Mouse (Mus musculus) megakaryocyte, embryonic 14.5 days (primary cell): ENCODE measurements around the gene Ptpa. TPM values are rescaled to one million over a fixed set of nuclear protein-coding genes. Genes with fewer than 3 reads are reported as not detected.
A peak's percentile ranks its signal among the peaks of the same experiment; 100 is the strongest.

Experiments used
- H3K27me3 ChIP-seq: replicated peaks from 2 replicates; pipeline ENCODE3; 2012; ENCODE audit warnings: inconsistent platforms
- H3K36me3 ChIP-seq: replicated peaks from 2 replicates; pipeline ENCODE3; 2012; ENCODE audit warnings: low read length, inconsistent platforms, mixed read lengths
- H3K4me1 ChIP-seq: 2 replicates; pipeline ENCODE4 v1.6.1; 2012; ENCODE audit warnings: inconsistent platforms
- H3K4me3 ChIP-seq: replicated peaks from 2 replicates; pipeline ENCODE3; 2012; ENCODE audit warnings: moderate library complexity, mild to moderate bottlenecking, inconsistent platforms
- H3K9me3 ChIP-seq: 2 replicates; pipeline ENCODE4 v1.6.1; 2012; ENCODE audit warnings: inconsistent platforms
- FLI1 ChIP-seq: IDR thresholded peaks from 2 replicates; pipeline ENCODE4 v1.6.1; 2012; ENCODE audit warnings: low read length, inconsistent platforms, mixed read lengths
- GATA1 ChIP-seq: IDR thresholded peaks from 3 replicates; pipeline ENCODE4 v1.6.1; 2012; ENCODE audit warnings: mixed read lengths, low read length, inconsistent platforms, borderline replicate concordance
- polyA plus RNA-seq: library from polyadenylated mRNA; stranded (reverse); fragments of >175 nt; gene quantifications from 2 replicates; pipeline ENCODE4 v1.2.3, GENCODE M21; 2012; ENCODE audit warnings: low replicate concordance; ENCODE audit not compliant: insufficient read depth

Ptpa gene
- polyA plus RNA-seq, 1 experiment, result 551 TPM

DNA sequence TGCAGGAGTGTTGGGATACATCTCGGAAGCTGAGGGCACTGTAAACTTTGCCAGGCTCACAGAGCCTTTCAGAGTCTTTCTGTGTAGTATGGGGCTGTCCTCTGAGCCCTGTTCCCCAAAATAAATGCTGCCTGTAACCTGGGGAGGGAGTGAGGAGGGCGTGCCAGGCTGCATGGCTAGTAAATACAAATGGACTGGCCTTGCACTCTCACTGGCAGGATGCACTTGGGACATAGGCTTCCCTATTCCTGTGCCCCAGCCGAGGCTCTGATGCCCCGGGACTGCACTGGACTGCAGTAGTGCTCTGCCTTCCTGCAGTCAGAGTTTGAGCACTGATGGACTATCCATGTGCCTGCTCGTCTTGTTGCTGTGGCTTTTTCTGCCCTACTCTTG lies 26.7 kb downstream of the Ptpa start:
- H3K9me3 ChIP-seq, result no peaks in the 10 kb centered on the region
- H3K4me1 ChIP-seq, result peaks cover 51% of the 10 kb centered on the region
- H3K4me3 ChIP-seq, result peak overlapping the region; percentile 83
- no peak for TF ChIP-seq GATA1
- no peak for TF ChIP-seq FLI1
- peaks cover 90% of the 10 kb centered on the region for H3K36me3 ChIP-seq
- H3K27me3 ChIP-seq, result no peaks in the 10 kb centered on the region

- no peak for TF ChIP-seq GATA1
- no peak for TF ChIP-seq FLI1
- peaks cover 90% of the 10 kb centered on the region for H3K36me3 ChIP-seq
These were observed 27.4 kb downstream of the Ptpa start for GRCm38 (mm10) chr2:30443281-30443680.

DNA sequence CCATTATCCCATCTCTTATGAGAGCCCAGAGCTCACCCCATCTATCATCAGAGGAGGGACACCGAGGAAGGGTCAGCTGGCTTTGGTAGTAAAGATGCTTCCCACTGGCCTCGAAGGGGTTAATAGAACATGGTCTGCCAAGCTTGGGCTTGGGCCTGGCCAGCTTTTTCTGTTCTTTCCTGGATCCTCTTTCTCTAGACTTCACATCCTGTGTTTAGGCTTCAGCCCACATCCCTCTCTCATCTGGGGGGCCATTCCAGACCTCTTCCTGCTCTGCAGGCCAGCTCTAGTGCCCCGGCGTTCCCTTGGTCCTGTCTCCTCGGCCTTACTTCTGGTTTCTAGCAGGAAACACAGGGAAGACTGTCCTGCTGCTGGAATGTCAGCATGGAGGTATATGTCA lies 28.2 kb downstream of the Ptpa start:
- peaks cover 89% of the 10 kb centered on the region for H3K36me3 ChIP-seq
- peaks cover 42% of the 10 kb centered on the region for H3K4me1 ChIP-seq
- no peak overlapping the region for H3K4me3 ChIP-seq
- peaks cover under 1% of the 10 kb centered on the region; the same call in 1 of the 2 replicates for H3K9me3 ChIP-seq
- no peaks in the 10 kb centered on the region for H3K27me3 ChIP-seq
- TF ChIP-seq GATA1, result no peak
- TF ChIP-seq FLI1, result no peak

More at GRCm38 (mm10) chr2:30443281-30443680, 27.4 kb downstream of the Ptpa start:
- Histone ChIP-seq H3K4me3 (no peak overlapping the region), H3K4me1 (peaks cover 45% of the 10 kb centered on the region), H3K27me3 (no peaks in the 10 kb centered on the region), H3K9me3 (no peaks in the 10 kb centered on the region)

GRCm38 (mm10) chr2:30444450-30444849 lies 28.6 kb downstream of the Ptpa start:
- TF ChIP-seq FLI1 (no peak), GATA1 (no peak)

GRCm38 (mm10) chr2:30445312-30445711 lies 29.5 kb downstream of the Ptpa start:
- Histone ChIP-seq H3K4me1 (peaks cover 37% of the 10 kb centered on the region), H3K4me3 (no peak overlapping the region), H3K36me3 (peaks cover 89% of the 10 kb centered on the region), H3K9me3 (peaks cover 13% of the 10 kb centered on the region), H3K27me3 (no peaks in the 10 kb centered on the region)
- no peak for TF ChIP-seq FLI1
- no peak for TF ChIP-seq GATA1

More at GRCm38 (mm10) chr2:30444450-30444849, 28.6 kb downstream of the Ptpa start:
- Histone ChIP-seq H3K27me3 (no peaks in the 10 kb centered on the region), H3K4me3 (no peak overlapping the region), H3K36me3 (peaks cover 89% of the 10 kb centered on the region), H3K4me1 (peaks cover 44% of the 10 kb centered on the region), H3K9me3 (peaks cover 5% of the 10 kb centered on the region)

DNA sequence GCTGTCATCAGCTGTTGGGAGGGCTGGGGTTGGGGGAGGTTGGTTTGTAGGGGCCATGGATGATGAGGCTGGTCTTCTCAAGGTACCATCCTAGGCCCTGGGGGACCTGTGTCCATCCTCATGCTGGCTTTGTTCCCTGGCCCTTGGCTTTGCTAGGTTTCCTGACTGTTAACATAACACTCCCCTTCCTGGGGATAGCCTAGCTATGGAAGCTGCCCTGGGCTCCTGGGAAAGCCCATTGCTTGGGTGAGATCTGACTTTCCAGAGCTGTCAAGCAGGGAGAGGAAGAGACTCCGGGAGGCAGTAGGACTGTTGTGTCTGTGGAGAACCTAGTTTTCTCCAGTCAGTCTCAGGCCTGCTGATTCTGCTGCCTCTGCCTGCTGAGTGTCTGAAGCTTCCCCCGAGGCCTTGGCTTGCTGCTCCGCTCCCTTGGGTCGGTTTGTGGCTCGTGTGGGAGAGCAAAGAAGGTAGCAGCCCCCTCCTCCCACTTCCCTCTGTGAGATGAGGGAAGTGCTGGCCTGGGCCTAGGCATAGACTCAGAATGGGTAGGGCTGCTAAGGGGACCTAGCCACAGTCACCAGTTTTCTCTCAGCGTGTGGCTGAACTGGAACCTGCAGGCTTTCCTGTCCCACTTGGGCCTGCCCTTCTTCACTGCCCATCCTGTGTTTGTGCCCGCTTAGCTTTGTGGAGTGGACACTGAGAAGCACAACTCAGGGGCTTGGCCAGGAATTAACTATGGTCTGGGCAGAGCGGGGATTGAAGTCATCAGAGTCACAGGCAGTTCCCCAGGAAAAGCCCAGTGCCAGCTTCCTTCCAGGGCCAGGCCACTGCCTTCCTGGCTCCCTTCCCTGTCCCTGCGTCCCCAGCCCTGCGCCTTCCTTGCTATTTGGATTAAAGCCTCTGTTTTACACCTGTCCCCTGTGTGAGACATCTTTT lies 31.3 kb downstream of the Ptpa start:
- H3K4me3 ChIP-seq, result no peak overlapping the region
- peaks cover 21% of the 10 kb centered on the region for H3K4me1 ChIP-seq
- H3K36me3 ChIP-seq, result peaks cover 98% of the 10 kb centered on the region
- H3K27me3 ChIP-seq, result no peaks in the 10 kb centered on the region
- H3K9me3 ChIP-seq, result peaks cover 13% of the 10 kb centered on the region
- TF ChIP-seq FLI1 (no peak), GATA1 (no peak)

GRCm38 (mm10) chr2:30448371-30448770 lies 32.5 kb downstream of the Ptpa start:
- Histone ChIP-seq H3K4me1 (peaks cover 16% of the 10 kb centered on the region; the same call in 1 of the 2 replicates), H3K9me3 (peaks cover 13% of the 10 kb centered on the region), H3K27me3 (no peaks in the 10 kb centered on the region), H3K4me3 (no peak overlapping the region), H3K36me3 (peaks cover 96% of the 10 kb centered on the region)
- TF ChIP-seq GATA1, result no peak
- TF ChIP-seq FLI1, result no peak

DNA sequence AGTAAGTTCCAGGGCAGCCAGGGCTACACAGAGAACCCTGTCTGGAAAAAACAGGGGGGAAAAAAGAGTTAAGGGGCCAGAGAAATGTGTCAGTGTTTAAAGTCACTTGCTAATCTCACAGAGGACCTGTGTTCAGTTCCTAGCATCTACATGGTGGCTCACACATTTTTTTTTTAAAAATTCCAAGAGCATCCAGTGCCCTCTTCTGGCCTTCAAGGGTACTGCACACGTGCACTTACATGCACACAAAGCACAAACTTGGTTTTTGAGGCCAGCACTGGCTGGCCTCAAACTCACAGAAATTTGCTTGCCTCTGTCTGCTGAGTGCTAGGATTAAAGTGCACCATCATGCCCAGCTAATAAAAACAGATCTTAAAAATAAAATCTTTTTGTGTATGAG lies 34.7 kb downstream of the Ptpa start:
- TF ChIP-seq GATA1 (no peak), FLI1 (no peak)
- peaks cover 13% of the 10 kb centered on the region for H3K9me3 ChIP-seq
- no peak overlapping the region for H3K4me3 ChIP-seq
- H3K36me3 ChIP-seq, result peaks cover 87% of the 10 kb centered on the region
- no peaks in the 10 kb centered on the region for H3K27me3 ChIP-seq
- H3K4me1 ChIP-seq, result peaks cover 25% of the 10 kb centered on the region

GRCm38 (mm10) chr2:30451525-30451924 lies 35.7 kb downstream of the Ptpa start:
- H3K36me3 ChIP-seq, result peaks cover 86% of the 10 kb centered on the region
- no peak overlapping the region for H3K4me3 ChIP-seq
- no peaks in the 10 kb centered on the region for H3K27me3 ChIP-seq

DNA sequence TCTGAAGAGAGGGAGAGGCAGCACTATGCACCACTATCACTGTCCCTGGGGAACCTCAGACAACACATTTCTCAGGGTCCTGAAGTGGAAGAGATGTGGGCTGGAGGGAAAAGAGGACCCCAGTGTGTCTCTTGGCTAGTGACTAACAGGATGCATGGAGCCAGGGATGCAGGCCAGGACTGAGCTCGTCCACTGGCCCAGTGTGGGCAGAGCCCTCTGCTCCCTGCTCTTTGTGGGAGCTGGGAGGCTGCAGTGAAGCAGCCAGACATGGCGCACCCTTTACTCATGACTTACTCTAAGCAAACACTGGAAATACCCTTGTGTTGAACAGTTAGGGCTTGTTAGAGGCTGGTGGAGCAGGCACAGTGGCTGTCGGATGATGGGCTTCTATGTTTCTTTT lies 37.7 kb downstream of the Ptpa start:
- H3K27me3 ChIP-seq, result no peaks in the 10 kb centered on the region
- no peak overlapping the region for H3K4me3 ChIP-seq
- H3K36me3 ChIP-seq, result peaks cover 86% of the 10 kb centered on the region
- TF ChIP-seq GATA1 (no peak), FLI1 (no peak)
- peaks cover 36% of the 10 kb centered on the region for H3K4me1 ChIP-seq
- H3K9me3 ChIP-seq, result peaks cover 13% of the 10 kb centered on the region

More at GRCm38 (mm10) chr2:30451525-30451924, 35.7 kb downstream of the Ptpa start:
- peaks cover 13% of the 10 kb centered on the region for H3K9me3 ChIP-seq
- no peak for TF ChIP-seq GATA1
- TF ChIP-seq FLI1, result no peak
- peaks cover 34% of the 10 kb centered on the region for H3K4me1 ChIP-seq
